24 mouse cellular contexts compared by ENCODE assay signal in the genomic region with DNA sequence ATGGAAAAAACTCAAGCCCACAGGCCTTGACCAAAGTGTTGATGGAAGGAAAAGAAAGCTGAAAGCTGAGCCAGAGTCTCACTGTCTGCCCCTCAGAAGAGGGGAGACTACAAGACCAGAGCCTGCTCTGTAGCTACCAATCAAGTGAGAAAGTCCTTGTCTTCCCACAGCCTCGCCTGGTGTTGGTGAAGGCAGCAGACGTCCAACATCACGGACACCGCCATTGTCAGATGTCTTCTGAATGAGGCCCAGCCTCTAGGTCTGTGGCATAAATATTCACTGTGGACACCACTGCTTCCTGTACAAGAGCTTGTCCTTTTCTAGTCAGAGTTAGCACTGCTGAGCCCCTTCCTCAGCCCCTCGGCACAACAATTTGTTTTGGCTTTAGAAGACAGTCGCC.
DNase-seq lines count a peak whose midpoint lies in the region; ATAC-seq and TF ChIP-seq lines count a peak whose summit lies in the region.
"Had no signal": no experiment of that assay in that cellular context is flagged by ENCODE, and none has a peak within 500 bp of the region (broad histone marks: within the 10 kb centered on the region; RNA-seq: fewer than 3 reads in every experiment).

No protein-coding gene starts in this region.

- H3K4me1 ChIP-seq in liver, postnatal 0 days (ENCODE audit: insufficient read depth) = peaks cover 5% of the 10 kb centered on the region; the same call in 1 of the 2 replicates
- 0 out of 2 replicates have a peak, but pooled peaks cover 3% of the 10 kb centered on the region for H3K4me1 ChIP-seq in liver, embryonic 12.5 days
- H3K4me1 ChIP-seq in lung, embryonic 15.5 days = peaks cover 20% of the 10 kb centered on the region
- no peaks in the 10 kb centered on the region for H3K4me1 ChIP-seq in lung, postnatal 0 days (ENCODE audit: insufficient read depth, low read depth, low read length)
- H3K4me1 ChIP-seq: embryonic facial prominence, embryonic 15.5 days had no signal

- H3K4me3 ChIP-seq in liver, postnatal 0 days (ENCODE audit: low read depth, low read length) = no peak overlapping the region
- no peak overlapping the region for H3K4me3 ChIP-seq in liver, embryonic 12.5 days
- no peak overlapping the region for H3K4me3 ChIP-seq in lung, embryonic 15.5 days
- H3K4me3 ChIP-seq in lung, postnatal 0 days (ENCODE audit: low read depth, low read length) = no peak overlapping the region
- H3K4me3 ChIP-seq: embryonic facial prominence, embryonic 13.5 days; embryonic facial prominence, embryonic 15.5 days; erythroblast, embryonic 14.5 days; forebrain, embryonic 10.5 days; forebrain, embryonic 12.5 days had no signal

- DNase-seq in liver, postnatal 0 days = no peak
- no peak for DNase-seq in lung, adult 18-20 months
- DNase-seq in lung, postnatal 0 days (ENCODE audit: low spot score) = peak; percentile 37
- DNase-seq in lung, postnatal 25 days (ENCODE audit: low spot score) = no peak
- peak; percentile 17 to 48 for DNase-seq in lung, postnatal 4 days
- no peak for DNase-seq in layer of hippocampus, adult 9-11 months
- DNase-seq: adrenal gland, adult 2 months; adrenal gland, postnatal 10 days; adrenal gland, postnatal 25 days; cerebellum, adult 11 months; cerebellum, adult 18-20 months; cerebellum, adult 8-10 months; cerebellum, adult 9-11 months; cerebellum, postnatal 14 days; cerebellum, postnatal 36 days; embryo, embryonic 11 days had no signal

- TF ChIP-seq CTCF in liver, postnatal 0 days (IDR thresholded peaks at IDR 0.05; ENCODE audit: low read depth) = no peak
- TF ChIP-seq CTCF in lung, postnatal 0 days (IDR thresholded peaks at IDR 0.05) = no peak

- H3K36me3 ChIP-seq in liver, postnatal 0 days (replicated peaks; ENCODE audit: insufficient read depth, low read length) = no peaks in the 10 kb centered on the region
- peaks cover 7% of the 10 kb centered on the region; the same call in 1 of the 2 replicates for H3K36me3 ChIP-seq in liver, embryonic 12.5 days
- H3K36me3 ChIP-seq in lung, embryonic 15.5 days = no peaks in the 10 kb centered on the region
- no peaks in the 10 kb centered on the region for H3K36me3 ChIP-seq in lung, postnatal 0 days (ENCODE audit: insufficient read depth, low read length)
- H3K36me3 ChIP-seq: forebrain, embryonic 12.5 days had no signal

- H3K27ac ChIP-seq in liver, postnatal 0 days (ENCODE audit: low read depth) = peak overlapping the region; percentile 39; the same call in 1 of the 2 replicates
- no peak overlapping the region for H3K27ac ChIP-seq in liver, embryonic 12.5 days
- H3K27ac ChIP-seq in lung, embryonic 15.5 days = peak overlapping the region; percentile 41; the same call in 1 of the 2 replicates
- H3K27ac ChIP-seq in lung, postnatal 0 days (ENCODE audit: low read length) = no peak overlapping the region
- H3K27ac ChIP-seq: embryonic facial prominence, embryonic 13.5 days; embryonic facial prominence, embryonic 15.5 days; forebrain, embryonic 10.5 days; forebrain, embryonic 12.5 days had no signal

- H3K4me2 ChIP-seq in liver, postnatal 0 days (ENCODE audit: low read depth, low read length) = no peak overlapping the region
- no peak overlapping the region for H3K4me2 ChIP-seq in liver, embryonic 12.5 days
- no peak overlapping the region for H3K4me2 ChIP-seq in lung, embryonic 15.5 days
- H3K4me2 ChIP-seq in lung, postnatal 0 days (replicated peaks; ENCODE audit: low read depth, low read length) = no peak overlapping the region
- H3K4me2 ChIP-seq: embryonic facial prominence, embryonic 13.5 days; embryonic facial prominence, embryonic 15.5 days; forebrain, embryonic 12.5 days had no signal

- no peak for TF ChIP-seq EP300 in liver, postnatal 0 days (IDR thresholded peaks at IDR 0.05; ENCODE audit: low read depth)
- no peak for TF ChIP-seq EP300 in lung, postnatal 0 days (IDR thresholded peaks at IDR 0.05)

- ATAC-seq in liver, postnatal 0 days = no peak
- ATAC-seq in liver, embryonic 12.5 days = no peak
- peak; percentile 75 for ATAC-seq in lung, embryonic 15.5 days (ENCODE audit: borderline replicate concordance, extremely low read depth, low FRiP score, low TSS enrichment)
- peak; percentile 57 for ATAC-seq in lung, postnatal 0 days
- ATAC-seq: forebrain, embryonic 14.5 days had no signal

- H3K27me3 ChIP-seq in liver, postnatal 0 days (ENCODE audit: insufficient read depth, low read length) = no peaks in the 10 kb centered on the region
- no peaks in the 10 kb centered on the region for H3K27me3 ChIP-seq in liver, embryonic 12.5 days (replicated peaks)
- no peaks in the 10 kb centered on the region for H3K27me3 ChIP-seq in lung, embryonic 15.5 days
- H3K27me3 ChIP-seq in lung, postnatal 0 days (replicated peaks; ENCODE audit: insufficient read depth, low read length) = no peaks in the 10 kb centered on the region
- H3K27me3 ChIP-seq: embryonic facial prominence, embryonic 13.5 days; embryonic facial prominence, embryonic 15.5 days; forebrain, embryonic 12.5 days had no signal

- WGBS in liver, postnatal 0 days (ENCODE audit: insufficient replicate concordance) = 80% methylated on average over 6 of the region's 6 CpGs
- 69% methylated on average over 6 of the region's 6 CpGs for WGBS in liver, embryonic 12.5 days (ENCODE audit: insufficient replicate concordance)
- WGBS in lung, embryonic 15.5 days = 36% methylated on average over 6 of the region's 6 CpGs
- 49% methylated on average over 6 of the region's 6 CpGs for WGBS in lung, postnatal 0 days

- no peaks in the 10 kb centered on the region for H3K9me3 ChIP-seq in liver, postnatal 0 days (ENCODE audit: low read length)
- H3K9me3 ChIP-seq in liver, embryonic 12.5 days (replicated peaks) = no peaks in the 10 kb centered on the region
- H3K9me3 ChIP-seq in lung, embryonic 15.5 days = no peaks in the 10 kb centered on the region
- no peaks in the 10 kb centered on the region for H3K9me3 ChIP-seq in lung, postnatal 0 days (ENCODE audit: low read length)
- H3K9me3 ChIP-seq: embryonic facial prominence, embryonic 13.5 days; embryonic facial prominence, embryonic 15.5 days; forebrain, embryonic 10.5 days; forebrain, embryonic 12.5 days had no signal

- H3K9ac ChIP-seq in liver, postnatal 0 days (replicated peaks) = no peak overlapping the region
- no peak overlapping the region for H3K9ac ChIP-seq in liver, embryonic 12.5 days
- no peak overlapping the region for H3K9ac ChIP-seq in lung, embryonic 15.5 days
- no peak overlapping the region for H3K9ac ChIP-seq in lung, postnatal 0 days (replicated peaks; ENCODE audit: low read depth)
- H3K9ac ChIP-seq: embryonic facial prominence, embryonic 13.5 days; embryonic facial prominence, embryonic 15.5 days; forebrain, embryonic 12.5 days had no signal

Comparison
In these comparisons a context has a peak if more than half of its experiments do, and no peak if none do; other contexts are left out.
1. DNase-seq: peak in lung, postnatal 0 days (single experiment) and lung, postnatal 4 days (2 of 2); none in liver, postnatal 0 days (single experiment), lung, adult 18-20 months (0 of 2), lung, postnatal 25 days (single experiment) and layer of hippocampus, adult 9-11 months (single experiment).
2. H3K27ac ChIP-seq: peak in liver, postnatal 0 days (single experiment) and lung, embryonic 15.5 days (single experiment); none in liver, embryonic 12.5 days (single experiment) and lung, postnatal 0 days (single experiment).
3. ATAC-seq: peak in lung, embryonic 15.5 days (single experiment) and lung, postnatal 0 days (single experiment); none in liver, postnatal 0 days (single experiment) and liver, embryonic 12.5 days (single experiment).